Mouse (Mus musculus): ENCODE data around the gene Zmynd8. TPM values are rescaled to one million over a fixed set of nuclear protein-coding genes. Genes with fewer than 3 reads are reported as not detected.

The Zmynd8 gene
- polyA plus RNA-seq, 1 experiment from 2014 or later = 64.7 TPM

DNA sequence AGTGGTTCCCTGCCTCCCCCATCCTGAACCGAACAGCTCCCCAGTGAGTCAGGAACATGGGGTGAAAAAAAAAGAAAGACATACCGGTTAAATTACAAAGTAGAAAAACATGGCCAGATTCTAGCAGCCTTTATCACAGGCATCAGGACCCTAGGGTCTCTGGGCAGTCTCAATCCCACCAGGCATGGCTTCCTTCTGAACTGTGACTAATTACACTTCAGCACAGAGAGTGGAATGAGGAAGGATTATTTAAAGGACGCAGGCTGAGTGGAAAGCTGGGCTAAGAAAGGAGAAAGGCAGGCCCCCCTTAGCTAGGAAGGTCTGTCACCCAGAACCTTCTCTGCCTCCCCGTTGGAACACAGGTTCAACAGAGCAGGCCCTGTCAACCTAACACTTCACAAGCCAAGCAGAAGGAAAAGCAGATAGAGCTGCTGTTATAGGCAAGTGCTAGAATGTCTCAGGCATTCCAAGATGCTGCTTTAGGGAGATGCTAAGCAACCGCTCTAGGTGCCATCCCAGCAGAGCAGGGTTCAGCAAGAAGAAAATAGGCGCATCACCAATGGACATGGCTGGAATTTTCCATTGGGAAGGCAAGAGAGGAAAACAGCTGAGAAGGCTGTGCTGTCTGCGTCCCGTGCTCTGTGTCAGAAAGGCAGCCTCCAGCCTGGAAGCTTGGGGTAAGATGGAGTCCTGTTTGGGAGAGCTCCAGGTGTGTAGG, 22.5 kb downstream of the Zmynd8 start:
- H3K27me3 ChIP-seq (replicated peaks) = no peaks in the 10 kb centered on the region
- H3K4me3 ChIP-seq (replicated peaks) = no peak overlapping the region
- WGBS = 42% methylated on average over 8 of the region's 8 CpGs
- H3K9me3 ChIP-seq = no peaks in the 10 kb centered on the region
- 0 out of 2 replicates have a peak overlapping the region, but pooled peaks have one; percentile 7 for H3K4me2 ChIP-seq (replicated peaks)
- H3K9ac ChIP-seq = no peak overlapping the region
- peaks cover 79% of the 10 kb centered on the region for H3K4me1 ChIP-seq (replicated peaks)
- 0 out of 2 replicates have a peak, but pooled peaks cover 2% of the 10 kb centered on the region for H3K36me3 ChIP-seq
- no peak for ATAC-seq
- H3K27ac ChIP-seq = peak overlapping the region; percentile 27; the same call in 1 of the 2 replicates

DNA sequence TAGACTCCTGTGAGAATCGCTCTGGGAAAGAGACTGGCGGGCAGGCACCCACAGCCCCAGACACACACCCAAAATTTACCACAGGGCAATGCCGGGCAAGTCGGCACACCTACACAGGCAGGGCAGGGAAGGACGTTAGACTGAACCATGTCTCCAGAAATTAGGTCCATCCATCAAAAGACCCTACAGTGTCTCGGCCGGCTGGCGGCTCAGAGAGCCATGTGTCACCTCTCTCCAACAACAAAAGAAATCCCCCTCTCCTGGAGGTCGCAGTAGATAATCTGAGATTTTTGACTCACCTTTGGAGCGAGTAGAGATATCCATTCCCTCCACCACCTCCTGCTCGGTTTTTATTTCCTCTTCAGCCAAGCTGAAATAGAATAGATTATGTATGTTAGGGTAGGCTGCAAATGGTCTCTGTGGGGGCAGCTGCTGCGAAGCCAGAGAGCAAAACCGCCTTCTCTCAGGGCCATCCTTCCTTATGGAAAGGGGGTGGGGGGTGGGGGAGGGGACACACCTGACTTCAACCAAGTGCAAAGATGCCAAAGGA, 23.3 kb downstream of the Zmynd8 start:
- H3K4me1 ChIP-seq (replicated peaks) = peaks cover 72% of the 10 kb centered on the region
- H3K9me3 ChIP-seq = no peaks in the 10 kb centered on the region
- H3K36me3 ChIP-seq = 0 out of 2 replicates have a peak, but pooled peaks cover 2% of the 10 kb centered on the region
- peak overlapping the region; percentile 51 for H3K4me2 ChIP-seq (replicated peaks)
- no peaks in the 10 kb centered on the region for H3K27me3 ChIP-seq (replicated peaks)
- peak overlapping the region; percentile 50 for H3K9ac ChIP-seq
- peak overlapping the region; percentile 92 for H3K27ac ChIP-seq
- ATAC-seq = peak; percentile 16
- 25% methylated on average over 13 of the region's 13 CpGs for WGBS
- no peak overlapping the region for H3K4me3 ChIP-seq (replicated peaks)

DNA sequence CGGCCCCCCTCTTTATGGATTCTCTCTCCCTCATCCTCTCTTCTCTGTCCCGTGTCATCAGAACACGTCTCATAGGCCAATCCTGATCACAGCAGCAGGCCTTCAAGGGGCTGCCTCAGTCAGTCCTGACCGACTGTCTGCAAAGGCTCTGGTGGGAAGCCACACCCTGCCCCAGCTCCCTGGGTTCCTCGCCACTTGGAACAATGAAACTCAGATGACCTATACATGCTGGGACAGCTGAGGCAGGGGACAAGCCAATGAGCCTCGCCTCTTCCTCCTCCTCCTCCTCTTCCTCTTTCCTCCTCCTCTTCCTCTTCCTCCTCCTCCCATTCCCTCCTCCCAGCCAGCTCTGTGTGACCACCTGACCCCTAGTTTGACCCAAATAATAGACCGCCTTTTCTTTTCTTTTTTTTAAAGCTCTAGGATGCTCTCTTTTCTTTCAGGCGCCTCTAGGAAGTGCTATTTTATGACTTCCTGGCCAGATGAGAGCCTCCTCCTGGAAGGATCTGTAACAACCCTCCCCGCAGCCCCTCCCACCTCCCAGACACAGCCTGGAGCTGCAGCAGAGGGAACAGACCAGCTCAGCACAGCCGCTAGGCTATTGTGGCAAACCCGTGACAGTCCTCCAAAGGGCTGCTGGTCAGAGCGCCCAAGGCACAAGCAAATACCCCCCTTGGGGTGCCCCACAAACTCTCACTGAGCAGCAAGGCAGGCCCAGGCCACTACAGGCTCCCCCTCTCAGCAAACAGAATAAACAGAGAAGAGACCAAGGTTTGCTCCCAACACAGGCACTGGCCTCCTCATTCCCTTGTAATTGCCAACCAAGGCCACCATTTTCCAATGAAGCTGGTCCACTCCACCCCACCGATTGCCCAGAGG, 24.1 kb downstream of the Zmynd8 start:
- Histone ChIP-seq H3K9me3 (no peaks in the 10 kb centered on the region), H3K36me3 (0 out of 2 replicates have a peak, but pooled peaks cover 2% of the 10 kb centered on the region), H3K27me3 (replicated peaks) (no peaks in the 10 kb centered on the region), H3K4me1 (replicated peaks) (peaks cover 71% of the 10 kb centered on the region), H3K9ac (peak overlapping the region; percentile 50), H3K27ac (peak overlapping the region; percentile 92), H3K4me2 (replicated peaks) (peak overlapping the region; percentile 51), H3K4me3 (replicated peaks) (no peak overlapping the region)
- ATAC-seq = peak; percentile 85
- WGBS = 23% methylated on average over 13 of the region's 13 CpGs

DNA sequence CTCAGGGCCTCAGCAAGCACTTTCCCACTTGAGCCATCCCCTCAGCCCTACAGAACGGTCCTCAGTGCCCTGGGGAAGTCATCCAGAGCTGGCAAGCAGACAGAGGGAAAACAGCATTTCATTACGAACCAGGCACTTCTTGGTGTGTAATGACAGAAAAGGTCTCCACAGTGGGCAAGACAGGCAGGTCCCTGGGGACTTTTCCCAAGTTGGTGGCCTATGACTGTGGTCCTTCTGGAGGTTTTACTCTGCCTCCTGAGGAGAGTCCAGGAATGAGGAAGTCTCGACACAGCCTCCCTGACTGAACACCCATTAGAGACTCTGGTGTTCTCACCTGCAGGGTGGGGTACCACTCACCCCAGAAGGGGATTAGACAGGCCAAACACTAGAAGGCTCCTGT, 25.0 kb downstream of the Zmynd8 start:
- H3K9me3 ChIP-seq = no peaks in the 10 kb centered on the region
- no peak overlapping the region for H3K4me3 ChIP-seq (replicated peaks)
- peak overlapping the region; percentile 92 for H3K27ac ChIP-seq
- H3K36me3 ChIP-seq = 0 out of 2 replicates have a peak, but pooled peaks cover 2% of the 10 kb centered on the region
- peaks cover 70% of the 10 kb centered on the region for H3K4me1 ChIP-seq (replicated peaks)
- no peak overlapping the region for H3K9ac ChIP-seq
- ATAC-seq = no peak
- H3K27me3 ChIP-seq (replicated peaks) = no peaks in the 10 kb centered on the region
- H3K4me2 ChIP-seq (replicated peaks) = no peak overlapping the region
- 69% methylated on average over 3 of the region's 3 CpGs for WGBS

DNA sequence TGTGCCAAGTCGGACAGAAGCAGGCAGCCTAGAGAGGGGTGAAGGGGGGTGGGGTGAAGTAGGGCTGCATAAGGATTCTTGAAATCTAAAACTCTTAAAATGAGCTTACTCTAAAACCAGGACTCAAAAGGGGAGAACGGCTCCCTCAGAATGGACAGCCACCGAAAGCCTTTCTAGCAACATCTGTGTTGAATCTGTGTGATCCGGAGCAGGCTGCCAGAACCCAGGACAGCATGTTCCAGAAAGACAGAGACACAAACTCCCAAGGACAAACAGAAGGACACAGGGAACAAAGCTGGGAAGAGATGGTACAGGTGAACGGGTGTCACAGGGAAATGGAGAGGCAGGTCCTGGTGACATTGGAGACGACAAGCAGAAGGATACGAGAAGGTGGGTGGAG, 25.6 kb downstream of the Zmynd8 start:
- Histone ChIP-seq H3K9me3 (no peaks in the 10 kb centered on the region), H3K4me3 (replicated peaks) (no peak overlapping the region), H3K27me3 (replicated peaks) (no peaks in the 10 kb centered on the region), H3K9ac (no peak overlapping the region), H3K27ac (peak overlapping the region; percentile 32; the same call in 1 of the 2 replicates), H3K4me1 (replicated peaks) (peaks cover 72% of the 10 kb centered on the region), H3K4me2 (replicated peaks) (no peak overlapping the region), H3K36me3 (0 out of 2 replicates have a peak, but pooled peaks cover 2% of the 10 kb centered on the region)
- no peak for ATAC-seq
- 67% methylated on average over 7 of the region's 7 CpGs for WGBS

DNA sequence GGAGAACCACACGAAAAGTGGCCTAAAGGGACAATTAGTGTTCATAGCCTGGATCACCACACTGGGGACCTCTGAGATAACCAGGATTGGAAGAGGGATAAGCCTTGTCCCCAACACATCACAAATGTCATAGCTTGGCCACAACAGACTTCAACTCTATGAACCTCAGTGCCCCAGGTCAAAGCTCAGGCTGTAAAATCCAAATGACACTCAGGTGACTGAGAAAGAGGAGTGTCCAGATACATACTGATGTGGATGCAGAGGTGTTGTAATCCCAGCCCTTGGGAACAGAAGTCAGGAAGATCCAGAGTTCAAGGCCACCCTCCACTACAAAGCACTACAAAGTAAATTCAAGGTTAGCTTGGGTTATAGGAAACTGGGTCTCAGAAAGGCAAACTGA, 29.6 kb downstream of the Zmynd8 start:
- no peaks in the 10 kb centered on the region for H3K27me3 ChIP-seq (replicated peaks)
- no peak overlapping the region for H3K9ac ChIP-seq
- H3K4me1 ChIP-seq (replicated peaks) = peaks cover 55% of the 10 kb centered on the region
- 53% methylated on average over 1 of the region's 1 CpGs for WGBS
- ATAC-seq = peak; percentile 76
- H3K4me2 ChIP-seq (replicated peaks) = peak overlapping the region; percentile 17; the same call in 1 of the 2 replicates
- no peak overlapping the region for H3K4me3 ChIP-seq (replicated peaks)
- H3K27ac ChIP-seq = peak overlapping the region; percentile 51
- peaks cover 2% of the 10 kb centered on the region; the same call in 1 of the 2 replicates for H3K36me3 ChIP-seq
- H3K9me3 ChIP-seq = no peaks in the 10 kb centered on the region

DNA sequence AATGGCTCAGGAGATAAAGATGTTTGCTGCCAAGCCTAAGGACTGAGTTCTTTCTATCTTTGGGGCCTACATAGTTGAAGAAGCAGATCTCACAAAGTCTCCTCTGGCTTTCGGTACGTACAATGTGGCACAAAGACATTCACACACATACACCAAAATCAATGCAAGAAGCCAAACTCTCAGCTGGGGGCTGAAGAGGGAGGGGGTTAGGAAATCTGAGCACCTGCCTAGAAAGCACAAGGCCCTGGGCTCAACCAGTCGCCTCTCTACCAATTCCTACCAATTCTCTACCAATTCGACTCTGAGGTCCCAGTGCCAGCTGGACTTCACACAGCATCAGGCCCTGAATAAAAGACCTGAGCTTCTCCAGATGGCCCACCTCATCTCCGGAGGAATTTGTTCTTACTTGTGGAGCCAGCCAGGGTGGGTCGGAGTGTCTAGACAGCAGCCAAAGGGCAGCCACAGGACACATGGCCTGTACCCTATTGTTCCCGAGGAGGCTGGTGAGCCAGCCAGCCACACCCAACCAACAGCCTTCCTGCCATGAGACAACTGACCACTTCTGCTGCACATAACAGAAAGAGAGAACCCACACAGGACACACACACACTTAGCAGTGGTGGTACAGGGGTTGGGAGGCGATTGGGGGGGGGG, 30.2 kb downstream of the Zmynd8 start:
- Histone ChIP-seq H3K4me1 (replicated peaks) (peaks cover 53% of the 10 kb centered on the region), H3K4me2 (replicated peaks) (peak overlapping the region; percentile 17; the same call in 1 of the 2 replicates), H3K4me3 (replicated peaks) (no peak overlapping the region), H3K27ac (peak overlapping the region; percentile 51), H3K27me3 (replicated peaks) (no peaks in the 10 kb centered on the region), H3K9ac (no peak overlapping the region), H3K9me3 (no peaks in the 10 kb centered on the region), H3K36me3 (peaks cover 2% of the 10 kb centered on the region; the same call in 1 of the 2 replicates)
- WGBS = 59% methylated on average over 8 of the region's 8 CpGs
- ATAC-seq = peak; percentile 74

DNA sequence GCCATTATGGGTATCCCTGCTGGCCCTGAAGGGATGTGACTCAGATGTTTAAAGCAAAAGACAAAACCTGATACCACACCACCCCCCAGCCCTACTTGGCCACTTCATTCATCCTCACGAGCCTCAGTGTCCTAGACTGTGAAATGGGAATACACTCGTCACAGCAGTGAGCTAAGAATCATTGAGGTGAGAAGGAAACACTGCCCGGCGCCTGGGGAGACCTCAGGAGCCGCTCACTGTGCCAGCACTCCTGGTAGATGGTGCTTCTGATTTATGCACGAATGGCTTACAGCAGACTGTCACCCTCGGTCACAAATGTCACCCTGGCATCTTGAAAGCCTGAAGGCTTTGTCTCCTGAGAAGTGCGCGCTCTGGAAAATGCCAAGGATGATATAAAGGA, 31.3 kb downstream of the Zmynd8 start:
- H3K9ac ChIP-seq = no peak overlapping the region
- H3K27ac ChIP-seq = peak overlapping the region; percentile 74
- WGBS = 80% methylated on average over 9 of the region's 9 CpGs
- no peaks in the 10 kb centered on the region for H3K27me3 ChIP-seq (replicated peaks)
- H3K4me3 ChIP-seq (replicated peaks) = no peak overlapping the region
- H3K4me1 ChIP-seq (replicated peaks) = peaks cover 51% of the 10 kb centered on the region
- H3K36me3 ChIP-seq = no peaks in the 10 kb centered on the region; the same call in 1 of the 2 replicates
- H3K4me2 ChIP-seq (replicated peaks) = no peak overlapping the region
- no peak for ATAC-seq
- no peaks in the 10 kb centered on the region for H3K9me3 ChIP-seq

DNA sequence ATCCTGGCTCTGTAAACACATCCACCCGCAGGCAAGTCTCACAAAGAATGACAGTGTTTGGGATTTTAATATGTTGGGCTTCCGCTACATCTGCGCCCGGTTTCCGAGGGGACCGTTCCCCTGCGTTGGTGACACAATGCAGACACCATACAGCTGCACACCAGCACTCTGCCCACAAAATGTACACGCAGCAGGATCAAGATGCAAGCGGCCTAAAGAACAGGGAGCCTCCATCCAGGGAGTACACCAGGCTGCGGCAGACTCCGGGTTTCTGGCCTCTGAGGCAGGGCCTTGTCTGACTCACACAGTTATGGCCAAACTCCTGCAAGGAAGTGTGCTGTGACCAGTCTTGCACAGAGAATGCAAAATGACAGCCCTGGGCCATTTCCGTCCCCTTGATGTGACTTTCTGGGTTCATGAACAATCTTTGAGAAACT, 31.8 kb downstream of the Zmynd8 start:
- Histone ChIP-seq H3K36me3 (no peaks in the 10 kb centered on the region; the same call in 1 of the 2 replicates), H3K4me3 (replicated peaks) (no peak overlapping the region), H3K9me3 (no peaks in the 10 kb centered on the region), H3K27me3 (replicated peaks) (no peaks in the 10 kb centered on the region), H3K4me1 (replicated peaks) (peaks cover 51% of the 10 kb centered on the region), H3K4me2 (replicated peaks) (peak overlapping the region; percentile 22), H3K9ac (no peak overlapping the region), H3K27ac (peak overlapping the region; percentile 74)
- ATAC-seq = peak; percentile 12; the same call in 1 of the 2 replicates
- WGBS = 33% methylated on average over 12 of the region's 12 CpGs

DNA sequence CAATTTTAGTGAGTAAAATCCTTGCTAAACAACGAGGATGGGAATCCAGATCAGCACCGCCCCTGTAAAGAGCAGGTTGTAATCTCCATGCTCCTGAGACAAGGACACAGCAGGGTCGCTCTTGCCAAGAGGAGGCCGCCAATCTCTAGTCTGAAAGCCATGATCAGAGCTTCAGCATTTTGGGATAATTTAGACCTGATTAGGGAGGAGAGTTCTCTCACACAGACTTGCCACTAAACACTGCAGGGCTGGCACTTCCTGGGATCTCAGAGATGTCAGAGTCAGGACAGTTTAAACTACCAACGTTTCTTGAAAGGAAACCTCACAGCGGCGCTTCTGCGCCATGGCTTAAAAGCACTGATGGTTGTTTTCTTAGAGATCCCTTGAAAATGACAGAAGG, 32.4 kb downstream of the Zmynd8 start:
- no peak overlapping the region for H3K4me2 ChIP-seq (replicated peaks)
- H3K9me3 ChIP-seq = no peaks in the 10 kb centered on the region
- ATAC-seq = no peak
- H3K9ac ChIP-seq = no peak overlapping the region
- H3K4me1 ChIP-seq (replicated peaks) = peaks cover 50% of the 10 kb centered on the region
- WGBS = 56% methylated on average over 8 of the region's 8 CpGs
- H3K36me3 ChIP-seq = no peaks in the 10 kb centered on the region; the same call in 1 of the 2 replicates
- H3K27me3 ChIP-seq (replicated peaks) = no peaks in the 10 kb centered on the region
- no peak overlapping the region for H3K4me3 ChIP-seq (replicated peaks)
- peak overlapping the region; percentile 74 for H3K27ac ChIP-seq

DNA sequence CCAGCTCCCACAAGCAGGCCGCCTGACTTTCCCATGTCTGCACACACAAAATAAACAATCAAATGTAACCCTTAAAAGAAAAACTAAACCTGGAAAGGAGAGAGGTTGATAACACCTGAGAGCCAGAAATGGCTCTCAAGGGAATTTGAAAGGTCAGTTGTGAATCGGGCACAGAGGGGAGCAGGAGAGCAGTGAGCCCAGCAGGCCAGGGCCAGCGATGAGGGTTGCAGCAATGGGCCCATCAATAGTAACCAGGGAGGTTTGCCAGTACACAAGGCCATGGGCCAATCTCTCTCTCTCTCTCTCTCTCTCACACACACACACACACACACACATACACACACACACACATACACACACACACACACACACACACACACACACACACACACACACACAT, 34.0 kb downstream of the Zmynd8 start:
- H3K4me2 ChIP-seq (replicated peaks) = no peak overlapping the region
- H3K36me3 ChIP-seq = no peaks in the 10 kb centered on the region; the same call in 1 of the 2 replicates
- H3K4me1 ChIP-seq (replicated peaks) = peaks cover 51% of the 10 kb centered on the region
- no peak overlapping the region for H3K27ac ChIP-seq
- no peak overlapping the region for H3K4me3 ChIP-seq (replicated peaks)
- no peaks in the 10 kb centered on the region for H3K9me3 ChIP-seq
- no peaks in the 10 kb centered on the region for H3K27me3 ChIP-seq (replicated peaks)
- ATAC-seq = no peak
- no peak overlapping the region for H3K9ac ChIP-seq
- 53% methylated on average over 3 of the region's 3 CpGs for WGBS
